Mouse (Mus musculus): ENCODE results near the gene Ddx42. TPM values are rescaled to one million over a fixed set of nuclear protein-coding genes. Genes with fewer than 3 reads are reported as not detected.
A peak's percentile ranks its signal among the peaks of the same experiment; 100 is the strongest.

Ddx42 gene
- polyA plus RNA-seq, 1 experiment, result 10.0 TPM

- no peaks in the 10 kb centered on the region for H3K27me3 ChIP-seq (replicated peaks; ENCODE audit: control insufficient read depth, insufficient read depth, low read length)
- peaks cover 17% of the 10 kb centered on the region for H3K4me1 ChIP-seq (ENCODE audit: control insufficient read depth, insufficient read depth, low read length)
- no peak overlapping the region for H3K27ac ChIP-seq (ENCODE audit: insufficient read depth, low read depth, low read length)
- TF ChIP-seq CTCF (conservative IDR thresholded peaks at IDR 0.05; ENCODE audit: insufficient read depth, insufficient read length, low read depth, low read length) (no peak), POLR2A (IDR thresholded peaks at IDR 0.05; ENCODE audit: low read depth, low read length) (no peak)
- no peaks in the 10 kb centered on the region for H3K36me3 ChIP-seq (ENCODE audit: control insufficient read depth, insufficient read depth, low read length)
- WGBS, result 45% methylated on average over 7 of the region's 7 CpGs
- DNase-seq, result peak; percentile 73
- no peak overlapping the region for H3K4me3 ChIP-seq (ENCODE audit: insufficient read depth, low read depth, low read length)
These were observed 58.3 kb downstream of the Ddx42 start for GRCm38 (mm10) chr11:106274971-106275411.

- WGBS, result 4% methylated on average over 25 of the region's 25 CpGs
- Histone ChIP-seq H3K4me3 (ENCODE audit: insufficient read depth, low read depth, low read length) (no peak within 1 kb of the TSS), H3K27me3 (replicated peaks; ENCODE audit: control insufficient read depth, insufficient read depth, low read length) (no peaks in the 10 kb centered on the region), H3K27ac (ENCODE audit: insufficient read depth, low read depth, low read length) (no peak within 1 kb of the TSS), H3K36me3 (ENCODE audit: control insufficient read depth, insufficient read depth, low read length) (no peaks in the 10 kb centered on the region), H3K4me1 (ENCODE audit: control insufficient read depth, insufficient read depth, low read length) (peaks cover 5% of the 10 kb centered on the region)
- TF ChIP-seq POLR2A (IDR thresholded peaks at IDR 0.05; ENCODE audit: low read depth, low read length) (no peak), CTCF (conservative IDR thresholded peaks at IDR 0.05; ENCODE audit: insufficient read depth, insufficient read length, low read depth, low read length) (peak; percentile 98)
- peak; percentile 95 for DNase-seq
These were observed 59.7 kb downstream of the Ddx42 start, which contains the start of gene Tcam1 for GRCm38 (mm10) chr11:106276454-106276853. Tcam1 (plus strand) TSS chr11:106276672.

DNA sequence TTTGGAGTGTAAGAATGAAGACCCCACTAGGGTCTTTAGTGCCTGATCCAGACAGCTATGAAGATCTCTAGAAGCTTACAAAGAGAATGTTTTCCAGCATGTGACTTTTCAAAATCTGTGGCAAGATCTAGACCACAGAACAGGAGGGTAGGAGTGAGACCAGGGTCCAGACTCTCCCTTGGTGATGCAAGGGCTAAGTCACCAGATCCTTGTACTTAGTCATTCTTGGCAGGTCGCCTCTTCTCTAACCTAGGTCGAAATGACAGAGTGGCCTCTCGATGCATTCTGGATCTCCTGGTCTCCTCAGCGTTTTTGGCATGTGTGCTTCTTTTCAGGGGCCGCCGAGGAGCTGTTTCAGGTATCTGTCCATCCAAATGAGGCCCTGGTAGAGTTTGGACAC is 65.7 kb downstream of the Ddx42 start:
- Histone ChIP-seq H3K27me3 (replicated peaks; ENCODE audit: control insufficient read depth, insufficient read depth, low read length) (no peaks in the 10 kb centered on the region), H3K4me3 (ENCODE audit: insufficient read depth, low read depth, low read length) (no peak overlapping the region), H3K36me3 (ENCODE audit: control insufficient read depth, insufficient read depth, low read length) (no peaks in the 10 kb centered on the region), H3K27ac (ENCODE audit: insufficient read depth, low read depth, low read length) (no peak overlapping the region), H3K4me1 (ENCODE audit: control insufficient read depth, insufficient read depth, low read length) (no peaks in the 10 kb centered on the region)
- DNase-seq, result no peak
- WGBS, result 84% methylated on average over 6 of the region's 6 CpGs
- no peak for TF ChIP-seq CTCF (conservative IDR thresholded peaks at IDR 0.05; ENCODE audit: insufficient read depth, insufficient read length, low read depth, low read length)
- no peak for TF ChIP-seq POLR2A (IDR thresholded peaks at IDR 0.05; ENCODE audit: low read depth, low read length)

DNA sequence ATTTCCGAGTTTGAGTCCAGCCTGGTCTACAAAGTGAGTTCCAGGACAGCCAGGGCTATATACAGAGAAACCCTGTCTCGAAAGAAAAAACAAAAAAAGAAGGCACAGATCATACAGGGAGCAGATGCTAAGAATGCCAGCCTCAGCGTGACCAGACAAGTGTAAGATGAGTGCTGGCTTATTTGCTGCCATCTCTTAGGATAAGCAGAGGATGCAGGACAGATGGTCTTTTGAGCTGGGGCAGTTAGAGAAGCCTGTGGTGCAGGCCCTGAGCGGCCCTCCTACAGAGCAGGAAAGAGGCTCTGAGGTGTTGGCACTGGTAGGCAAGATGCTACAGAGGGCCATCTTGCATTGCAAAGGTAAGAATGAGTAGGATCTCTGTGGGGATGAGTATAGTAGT is 66.6 kb downstream of the Ddx42 start:
- Histone ChIP-seq H3K4me3 (ENCODE audit: insufficient read depth, low read depth, low read length) (no peak overlapping the region), H3K27ac (ENCODE audit: insufficient read depth, low read depth, low read length) (no peak overlapping the region), H3K4me1 (ENCODE audit: control insufficient read depth, insufficient read depth, low read length) (no peaks in the 10 kb centered on the region), H3K36me3 (ENCODE audit: control insufficient read depth, insufficient read depth, low read length) (no peaks in the 10 kb centered on the region), H3K27me3 (replicated peaks; ENCODE audit: control insufficient read depth, insufficient read depth, low read length) (no peaks in the 10 kb centered on the region)
- 83% methylated on average over 4 of the region's 4 CpGs for WGBS
- no peak for DNase-seq
- TF ChIP-seq POLR2A (IDR thresholded peaks at IDR 0.05; ENCODE audit: low read depth, low read length) (no peak), CTCF (conservative IDR thresholded peaks at IDR 0.05; ENCODE audit: insufficient read depth, insufficient read length, low read depth, low read length) (no peak)

- H3K4me1 ChIP-seq (ENCODE audit: control insufficient read depth, insufficient read depth, low read length), result no peaks in the 10 kb centered on the region
- WGBS, result 63% methylated on average over 8 of the region's 8 CpGs
- no peak for TF ChIP-seq CTCF (conservative IDR thresholded peaks at IDR 0.05; ENCODE audit: insufficient read depth, insufficient read length, low read depth, low read length)
- TF ChIP-seq POLR2A (IDR thresholded peaks at IDR 0.05; ENCODE audit: low read depth, low read length), result no peak
- DNase-seq, result no peak
- no peak overlapping the region for H3K27ac ChIP-seq (ENCODE audit: insufficient read depth, low read depth, low read length)
- H3K36me3 ChIP-seq (ENCODE audit: control insufficient read depth, insufficient read depth, low read length), result no peaks in the 10 kb centered on the region
- H3K4me3 ChIP-seq (ENCODE audit: insufficient read depth, low read depth, low read length), result no peak overlapping the region
- no peaks in the 10 kb centered on the region for H3K27me3 ChIP-seq (replicated peaks; ENCODE audit: control insufficient read depth, insufficient read depth, low read length)
These were observed 67.4 kb downstream of the Ddx42 start for GRCm38 (mm10) chr11:106284126-106284525.

DNA sequence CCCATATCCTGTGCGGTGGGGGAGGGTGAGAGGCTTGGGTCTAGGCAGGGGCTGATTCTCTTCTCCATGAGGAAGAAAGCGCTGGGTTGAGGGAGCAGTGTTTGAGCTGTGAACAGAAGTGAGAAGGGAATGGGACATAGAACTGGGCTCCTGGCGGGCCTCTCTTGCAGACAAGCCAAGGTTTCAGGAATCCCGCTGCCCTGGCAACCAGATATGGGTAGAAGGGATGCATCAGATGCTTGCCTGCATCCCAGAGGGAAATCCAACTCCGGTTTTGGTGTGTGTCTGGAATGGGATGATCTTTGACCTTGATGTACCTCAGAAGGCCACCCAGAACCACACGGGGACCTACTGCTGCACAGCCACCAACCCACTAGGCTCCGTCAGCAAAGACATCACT is 69.5 kb downstream of the Ddx42 start:
- Histone ChIP-seq H3K4me1 (ENCODE audit: control insufficient read depth, insufficient read depth, low read length) (no peaks in the 10 kb centered on the region), H3K36me3 (ENCODE audit: control insufficient read depth, insufficient read depth, low read length) (no peaks in the 10 kb centered on the region), H3K27me3 (replicated peaks; ENCODE audit: control insufficient read depth, insufficient read depth, low read length) (no peaks in the 10 kb centered on the region), H3K4me3 (ENCODE audit: insufficient read depth, low read depth, low read length) (no peak overlapping the region), H3K27ac (ENCODE audit: insufficient read depth, low read depth, low read length) (no peak overlapping the region)
- WGBS, result 88% methylated on average over 7 of the region's 7 CpGs
- TF ChIP-seq CTCF (conservative IDR thresholded peaks at IDR 0.05; ENCODE audit: insufficient read depth, insufficient read length, low read depth, low read length) (no peak), POLR2A (IDR thresholded peaks at IDR 0.05; ENCODE audit: low read depth, low read length) (no peak)
- no peak for DNase-seq

GRCm38 (mm10) chr11:106286987-106287386 is 70.3 kb downstream of the Ddx42 start:
- Histone ChIP-seq H3K4me3 (ENCODE audit: insufficient read depth, low read depth, low read length) (no peak overlapping the region), H3K36me3 (ENCODE audit: control insufficient read depth, insufficient read depth, low read length) (no peaks in the 10 kb centered on the region), H3K4me1 (ENCODE audit: control insufficient read depth, insufficient read depth, low read length) (no peaks in the 10 kb centered on the region), H3K27ac (ENCODE audit: insufficient read depth, low read depth, low read length) (no peak overlapping the region), H3K27me3 (replicated peaks; ENCODE audit: control insufficient read depth, insufficient read depth, low read length) (no peaks in the 10 kb centered on the region)
- TF ChIP-seq POLR2A (IDR thresholded peaks at IDR 0.05; ENCODE audit: low read depth, low read length) (no peak), CTCF (conservative IDR thresholded peaks at IDR 0.05; ENCODE audit: insufficient read depth, insufficient read length, low read depth, low read length) (no peak)
- DNase-seq, result no peak
- 63% methylated on average over 11 of the region's 11 CpGs for WGBS
